Mouse (Mus musculus): ENCODE results near the gene Ptprt. TPM values are rescaled to one million over a fixed set of nuclear protein-coding genes. Genes with fewer than 3 reads are reported as not detected.

The Ptprt gene
- polyA plus RNA-seq, 1 experiment, result not detected

DNA sequence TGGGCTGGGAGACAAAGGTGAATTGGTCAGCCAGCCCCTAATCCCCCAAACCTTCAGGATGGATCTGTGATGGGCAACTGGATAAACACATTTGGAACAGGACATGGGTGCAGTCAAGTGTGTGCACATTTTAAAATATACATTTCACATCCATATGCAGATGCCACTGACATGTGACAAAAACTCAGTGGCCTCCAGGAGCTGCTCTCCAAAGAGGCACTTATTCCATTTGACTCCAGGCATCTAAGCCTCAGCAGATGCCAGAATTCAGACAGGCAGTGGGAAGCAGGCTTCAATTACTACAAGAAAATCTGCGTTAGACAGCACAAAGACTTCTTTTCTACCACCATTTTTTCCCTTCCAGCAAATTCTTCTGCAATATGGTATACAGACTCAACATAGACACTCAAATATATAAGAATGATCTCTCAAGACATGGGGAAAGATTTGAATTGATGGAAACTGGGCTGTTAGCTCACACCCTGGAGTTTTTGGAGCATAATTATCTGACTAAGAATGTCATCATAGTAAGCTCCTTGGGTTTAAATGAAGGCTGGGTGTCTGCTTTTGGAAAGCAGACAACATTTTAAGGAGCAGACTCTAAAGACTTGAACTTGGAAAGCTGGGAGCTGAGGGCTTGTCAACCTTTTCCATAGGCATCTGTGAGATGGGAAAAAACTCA, 580.1 kb downstream of the Ptprt start:
- TF ChIP-seq POLR2A (IDR thresholded peaks at IDR 0.05; ENCODE audit: borderline replicate concordance, low read depth, low read length) (no peak), CTCF (IDR thresholded peaks at IDR 0.05; ENCODE audit: low read depth, low read length) (no peak)
- Histone ChIP-seq H3K4me1 (ENCODE audit: control insufficient read depth, insufficient read depth, low read length) (no peaks in the 10 kb centered on the region), H3K4me3 (ENCODE audit: insufficient read depth, low read length) (no peak overlapping the region), H3K27ac (ENCODE audit: insufficient read depth, low read depth, low read length) (no peak overlapping the region)

DNA sequence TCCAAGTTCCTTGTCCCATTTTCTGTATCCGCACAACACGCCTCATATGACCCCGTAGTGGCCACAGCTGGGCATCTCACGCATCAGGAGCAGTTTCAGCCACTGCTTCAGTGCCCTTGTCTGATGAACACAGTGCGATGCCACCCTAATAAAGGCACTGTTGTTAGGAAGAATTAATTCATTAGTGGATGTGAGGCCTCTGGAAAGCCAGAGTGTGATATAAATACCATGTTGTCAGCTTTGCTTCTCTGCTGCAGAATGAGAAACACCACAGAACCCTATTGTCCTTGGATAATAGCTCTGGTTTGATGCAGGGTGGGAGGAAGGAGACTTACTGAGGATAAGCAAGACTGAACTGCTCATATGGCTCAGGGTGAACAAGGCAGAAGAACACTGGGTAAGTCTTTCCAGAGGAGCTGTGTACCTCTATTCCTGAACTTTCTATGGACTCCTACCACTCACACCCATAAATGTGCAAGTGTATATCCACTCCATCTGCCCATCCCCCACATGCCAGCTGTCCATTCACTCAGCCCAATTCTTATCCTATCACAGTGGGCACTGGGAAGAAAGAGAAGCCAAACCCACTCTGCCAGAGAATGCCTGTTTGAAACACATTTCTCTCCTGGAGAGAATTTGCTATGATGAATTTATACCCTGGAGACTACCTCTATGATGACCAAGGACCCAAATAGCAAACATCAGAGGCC, 582.2 kb downstream of the Ptprt start:
- H3K4me3 ChIP-seq (ENCODE audit: insufficient read depth, low read length), result no peak overlapping the region
- TF ChIP-seq POLR2A (IDR thresholded peaks at IDR 0.05; ENCODE audit: borderline replicate concordance, low read depth, low read length), result no peak
- TF ChIP-seq CTCF (IDR thresholded peaks at IDR 0.05; ENCODE audit: low read depth, low read length), result no peak

GRCm38 (mm10) chr2:162052816-162053215, 608.1 kb downstream of the Ptprt start:
- Histone ChIP-seq H3K27ac (ENCODE audit: insufficient read depth, low read depth, low read length) (no peak overlapping the region), H3K4me1 (ENCODE audit: control insufficient read depth, insufficient read depth, low read length) (no peaks in the 10 kb centered on the region), H3K4me3 (ENCODE audit: insufficient read depth, low read length) (no peak overlapping the region)
- TF ChIP-seq CTCF (IDR thresholded peaks at IDR 0.05; ENCODE audit: low read depth, low read length), result no peak
- TF ChIP-seq POLR2A (IDR thresholded peaks at IDR 0.05; ENCODE audit: borderline replicate concordance, low read depth, low read length), result no peak

More for the DNA sequence above, 582.2 kb downstream of the Ptprt start:
- no peak overlapping the region for H3K27ac ChIP-seq (ENCODE audit: insufficient read depth, low read depth, low read length)
- no peaks in the 10 kb centered on the region for H3K4me1 ChIP-seq (ENCODE audit: control insufficient read depth, insufficient read depth, low read length)

DNA sequence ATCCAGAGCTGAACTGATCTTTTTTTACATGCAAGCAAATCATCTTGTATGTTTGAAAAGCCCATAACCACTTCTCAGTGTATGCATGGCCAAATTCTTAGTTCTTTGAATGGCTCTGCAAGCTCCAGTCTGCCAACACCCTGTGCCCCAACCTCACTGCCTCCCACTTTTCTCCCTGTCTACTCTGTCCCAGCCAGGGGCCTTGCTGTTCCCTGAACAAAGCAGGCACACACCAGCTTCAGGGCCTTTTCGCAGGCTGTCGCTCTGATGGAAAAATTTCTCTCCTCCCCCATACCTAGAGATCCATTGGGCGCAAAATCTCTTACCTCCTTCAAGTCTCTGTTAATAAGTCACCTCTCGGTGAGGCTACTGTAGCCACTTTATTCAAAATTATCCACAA, 610.7 kb downstream of the Ptprt start:
- TF ChIP-seq POLR2A (IDR thresholded peaks at IDR 0.05; ENCODE audit: borderline replicate concordance, low read depth, low read length) (no peak), CTCF (IDR thresholded peaks at IDR 0.05; ENCODE audit: low read depth, low read length) (no peak)
- H3K27ac ChIP-seq (ENCODE audit: insufficient read depth, low read depth, low read length), result no peak overlapping the region
- no peak overlapping the region for H3K4me3 ChIP-seq (ENCODE audit: insufficient read depth, low read length)
- H3K4me1 ChIP-seq (ENCODE audit: control insufficient read depth, insufficient read depth, low read length), result no peaks in the 10 kb centered on the region

DNA sequence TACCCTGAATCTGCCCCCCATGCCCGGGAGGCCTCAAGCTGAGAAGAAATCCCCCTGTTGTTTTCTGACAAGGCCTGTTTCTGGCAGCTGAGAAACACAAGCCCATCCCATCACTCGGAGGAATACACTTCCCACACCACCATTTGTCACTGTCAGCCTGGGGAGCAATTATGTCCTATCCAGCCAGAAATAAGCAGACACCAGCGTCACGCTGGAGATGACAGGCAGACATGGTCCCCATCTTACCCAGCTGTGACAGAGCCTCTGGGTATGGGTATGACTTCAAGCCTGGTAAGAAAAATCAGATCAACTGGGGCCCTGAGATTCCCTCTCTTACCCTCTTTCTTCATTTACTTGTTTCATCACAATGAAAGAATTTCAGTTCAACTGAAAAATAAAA, 625.3 kb downstream of the Ptprt start:
- TF ChIP-seq POLR2A (IDR thresholded peaks at IDR 0.05; ENCODE audit: borderline replicate concordance, low read depth, low read length) (no peak), CTCF (IDR thresholded peaks at IDR 0.05; ENCODE audit: low read depth, low read length) (no peak)
- H3K27ac ChIP-seq (ENCODE audit: insufficient read depth, low read depth, low read length), result no peak overlapping the region
- no peaks in the 10 kb centered on the region for H3K4me1 ChIP-seq (ENCODE audit: control insufficient read depth, insufficient read depth, low read length)
- H3K4me3 ChIP-seq (ENCODE audit: insufficient read depth, low read length), result no peak overlapping the region

GRCm38 (mm10) chr2:162031636-162032035, 629.3 kb downstream of the Ptprt start:
- TF ChIP-seq CTCF (IDR thresholded peaks at IDR 0.05; ENCODE audit: low read depth, low read length) (no peak), POLR2A (IDR thresholded peaks at IDR 0.05; ENCODE audit: borderline replicate concordance, low read depth, low read length) (no peak)

GRCm38 (mm10) chr2:162001016-162001415, 659.9 kb downstream of the Ptprt start:
- TF ChIP-seq CTCF (IDR thresholded peaks at IDR 0.05; ENCODE audit: low read depth, low read length) (no peak), POLR2A (IDR thresholded peaks at IDR 0.05; ENCODE audit: borderline replicate concordance, low read depth, low read length) (no peak)
- Histone ChIP-seq H3K27ac (ENCODE audit: insufficient read depth, low read depth, low read length) (no peak overlapping the region), H3K4me3 (ENCODE audit: insufficient read depth, low read length) (no peak overlapping the region), H3K4me1 (ENCODE audit: control insufficient read depth, insufficient read depth, low read length) (no peaks in the 10 kb centered on the region)

More at GRCm38 (mm10) chr2:162031636-162032035, 629.3 kb downstream of the Ptprt start:
- Histone ChIP-seq H3K4me3 (ENCODE audit: insufficient read depth, low read length) (no peak overlapping the region), H3K4me1 (ENCODE audit: control insufficient read depth, insufficient read depth, low read length) (no peaks in the 10 kb centered on the region), H3K27ac (ENCODE audit: insufficient read depth, low read depth, low read length) (no peak overlapping the region)

GRCm38 (mm10) chr2:161982311-161982710, 678.6 kb downstream of the Ptprt start:
- Histone ChIP-seq H3K27ac (ENCODE audit: insufficient read depth, low read depth, low read length) (no peak overlapping the region), H3K4me3 (ENCODE audit: insufficient read depth, low read length) (no peak overlapping the region), H3K4me1 (ENCODE audit: control insufficient read depth, insufficient read depth, low read length) (no peaks in the 10 kb centered on the region)
- TF ChIP-seq CTCF (IDR thresholded peaks at IDR 0.05; ENCODE audit: low read depth, low read length) (no peak), POLR2A (IDR thresholded peaks at IDR 0.05; ENCODE audit: borderline replicate concordance, low read depth, low read length) (no peak)

DNA sequence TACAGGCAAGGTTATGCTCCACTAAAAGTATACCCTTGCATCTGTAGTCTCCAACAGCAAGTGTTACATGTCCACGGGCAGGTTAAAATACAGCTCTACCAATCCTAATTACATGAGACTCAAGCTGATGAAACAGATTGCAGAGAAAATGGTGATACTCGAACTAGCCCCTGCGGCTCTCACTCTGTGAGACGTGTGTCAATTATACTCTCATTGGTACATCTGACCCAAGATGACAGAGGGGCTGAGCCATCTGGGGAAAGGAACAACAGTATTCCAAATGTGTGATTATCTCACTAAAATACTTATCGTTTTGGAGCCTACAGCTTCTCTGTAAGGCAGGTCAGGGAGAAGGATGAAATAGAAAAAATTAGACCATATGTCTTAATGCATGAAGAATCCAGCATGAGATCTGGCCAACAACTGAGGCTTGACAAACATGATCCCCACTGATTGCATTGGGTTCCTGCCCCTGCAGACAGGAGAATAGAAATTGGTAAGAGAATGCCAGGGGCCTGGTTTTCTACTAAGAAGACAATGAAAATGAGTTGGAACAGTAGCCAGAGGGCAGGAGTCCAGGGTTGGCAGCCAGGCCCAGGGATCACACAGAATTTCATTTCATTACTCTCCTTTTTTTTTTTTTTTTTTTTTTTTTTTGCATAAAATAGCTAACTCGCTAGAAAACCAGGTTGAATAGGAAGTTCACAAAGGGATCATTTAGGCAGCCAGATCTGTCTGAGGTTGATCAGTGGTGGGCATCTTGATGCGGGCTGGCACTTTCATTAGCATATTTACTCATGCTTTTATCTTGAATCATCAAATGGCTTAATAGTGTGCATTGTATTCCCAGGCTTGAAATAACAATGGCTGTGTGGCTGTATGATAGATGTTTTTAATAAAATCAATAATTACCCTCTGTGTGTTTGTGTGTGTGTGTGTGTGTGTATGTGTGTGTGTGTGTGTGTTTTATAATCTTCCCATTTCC, 699.5 kb downstream of the Ptprt start:
- Histone ChIP-seq H3K4me1 (ENCODE audit: control insufficient read depth, insufficient read depth, low read length) (no peaks in the 10 kb centered on the region), H3K27ac (ENCODE audit: insufficient read depth, low read depth, low read length) (no peak overlapping the region), H3K4me3 (ENCODE audit: insufficient read depth, low read length) (no peak overlapping the region)
- TF ChIP-seq CTCF (IDR thresholded peaks at IDR 0.05; ENCODE audit: low read depth, low read length), result no peak
- no peak for TF ChIP-seq POLR2A (IDR thresholded peaks at IDR 0.05; ENCODE audit: borderline replicate concordance, low read depth, low read length)
